Mouse (Mus musculus) gastrocnemius, adult 2 months (tissue): ENCODE data around the gene Majin. TPM values are rescaled to one million over a fixed set of nuclear protein-coding genes. Genes with fewer than 3 reads are reported as not detected.

Experiments used
- DNase-seq: peaks from one replicate; pipeline ENCODE4 v3.0.0; 2022
- H3K27ac ChIP-seq: fragments of 200-600 bp; 2 replicates; pipeline ENCODE4 v1.8.1; 2022; ENCODE audit warnings: mild to moderate bottlenecking
- H3K4me3 ChIP-seq: fragments of 200-600 bp; 2 replicates; pipeline ENCODE4 v1.8.1; 2022; ENCODE audit warnings: mild to moderate bottlenecking, moderate library complexity
- CTCF ChIP-seq: fragments of 200-600 bp; IDR thresholded peaks from 2 replicates; pipeline ENCODE4 v1.8.1; 2022; ENCODE audit warnings: antibody characterized with exemption, mild to moderate bottlenecking, moderate library complexity
- intact Hi-C: fragments of 180-260 bp; cut with DNase I; formaldehyde crosslinking; loops from one replicate; pipeline ENCODE4 v1.15.1; 2025
- total RNA-seq, 2 experiments: library from RNA; stranded (reverse); gene quantifications; 2 replicates each; pipeline ENCODE4 v1.2.3; 2021

The Majin gene
- total RNA-seq, 2 experiments from 2014 or later = not detected

GRCm38 (mm10) chr19:6174771-6175170 lies 9.4 kb upstream of the Majin start:
- no peak for TF ChIP-seq CTCF
- intact Hi-C loops = no loop called here
- no peak for DNase-seq
- no peak overlapping the region for H3K4me3 ChIP-seq
- no peak overlapping the region for H3K27ac ChIP-seq

- intact Hi-C loops = no loop called here
- TF ChIP-seq CTCF = no peak
- no peak for DNase-seq
- H3K27ac ChIP-seq = no peak overlapping the region
- no peak overlapping the region for H3K4me3 ChIP-seq
These were observed 5.4 kb upstream of the Majin start for GRCm38 (mm10) chr19:6178775-6179174.

- intact Hi-C loops = no loop called here
- H3K27ac ChIP-seq = no peak overlapping the region
- DNase-seq = no peak
- no peak overlapping the region for H3K4me3 ChIP-seq
- TF ChIP-seq CTCF = no peak
These were observed 2.6 kb upstream of the Majin start for GRCm38 (mm10) chr19:6181629-6182028.

- TF ChIP-seq CTCF = no peak
- H3K27ac ChIP-seq = no peak overlapping the region
- intact Hi-C loops = no loop called here
- no peak for DNase-seq
- no peak overlapping the region for H3K4me3 ChIP-seq
These were observed 1.7 kb upstream of the Majin start for GRCm38 (mm10) chr19:6182534-6182933.

GRCm38 (mm10) chr19:6204265-6204664 lies 20.1 kb downstream of the Majin start:
- no peak for TF ChIP-seq CTCF
- no peak for DNase-seq
- intact Hi-C loops = no loop called here
- H3K27ac ChIP-seq = no peak overlapping the region
- H3K4me3 ChIP-seq = no peak overlapping the region

- Histone ChIP-seq H3K4me3 (no peak overlapping the region), H3K27ac (no peak overlapping the region; the same call in 1 of the 2 replicates)
- intact Hi-C loops = no loop called here
- DNase-seq = no peak
- TF ChIP-seq CTCF = no peak
These were observed 22.5 kb downstream of the Majin start for GRCm38 (mm10) chr19:6206716-6207115.

GRCm38 (mm10) chr19:6216046-6216705 lies 32.0 kb downstream of the Majin start:
- DNase-seq = no peak
- TF ChIP-seq CTCF = no peak
- no peak overlapping the region for H3K4me3 ChIP-seq
- H3K27ac ChIP-seq = no peak overlapping the region
- intact Hi-C loops = no loop called here

- no peak overlapping the region for H3K27ac ChIP-seq
- intact Hi-C loops = no loop called here
- H3K4me3 ChIP-seq = no peak overlapping the region
- TF ChIP-seq CTCF = no peak
- no peak for DNase-seq
These were observed 34.4 kb downstream of the Majin start for GRCm38 (mm10) chr19:6218606-6219005.

- no peak within 1 kb of the TSS for H3K4me3 ChIP-seq
- intact Hi-C loops = no loop called here
- no peak within 1 kb of the TSS for H3K27ac ChIP-seq
- TF ChIP-seq CTCF = no peak
- no peak for DNase-seq
These were observed 41.9 kb downstream of the Majin start, which contains the start of gene Gpha2 for GRCm38 (mm10) chr19:6226135-6226534. TSS of gene Gpha2 (plus strand) at chr19:6226380.

- no peak overlapping the region for H3K4me3 ChIP-seq
- no peak for TF ChIP-seq CTCF
- intact Hi-C loops = no loop called here
- H3K27ac ChIP-seq = no peak overlapping the region
- no peak for DNase-seq
These were observed 42.6 kb downstream of the Majin start for GRCm38 (mm10) chr19:6226763-6227162.

- intact Hi-C loops = no loop called here
- Histone ChIP-seq H3K4me3 (no peak overlapping the region), H3K27ac (no peak overlapping the region)
- no peak for TF ChIP-seq CTCF
- DNase-seq = no peak
These were observed 43.7 kb downstream of the Majin start for GRCm38 (mm10) chr19:6227864-6228263.

GRCm38 (mm10) chr19:6230411-6230810 lies 46.2 kb downstream of the Majin start:
- no peak for TF ChIP-seq CTCF
- no peak overlapping the region for H3K27ac ChIP-seq
- no peak overlapping the region for H3K4me3 ChIP-seq
- intact Hi-C loops = no loop called here
- DNase-seq = peak; percentile 73

- intact Hi-C loops = no loop called here
- TF ChIP-seq CTCF = no peak
- DNase-seq = no peak
- H3K4me3 ChIP-seq = no peak overlapping the region
- no peak overlapping the region for H3K27ac ChIP-seq
These were observed 46.8 kb downstream of the Majin start for GRCm38 (mm10) chr19:6231036-6231435.

GRCm38 (mm10) chr19:6233647-6234046 lies 49.5 kb downstream of the Majin start:
- H3K4me3 ChIP-seq = no peak overlapping the region
- TF ChIP-seq CTCF = no peak
- intact Hi-C loops = loop anchor here (2.0 kb wide), 1 partner anchor 93 kb away; the partner anchor contains the start of genes Arl2 and Batf2
- no peak overlapping the region for H3K27ac ChIP-seq
- DNase-seq = no peak
